Mouse (Mus musculus): ENCODE measurements around the gene Gdf3. TPM values are rescaled to one million over a fixed set of nuclear protein-coding genes. Genes with fewer than 3 reads are reported as not detected.
"Not testable (repeated sequence)": the region's sequence is repeated elsewhere in the genome, so short reads cannot be mapped to it uniquely, and the experiment has no call there.

Gene Gdf3
- polyA plus RNA-seq (2017; shearing (Covaris generic)): not detected

DNA sequence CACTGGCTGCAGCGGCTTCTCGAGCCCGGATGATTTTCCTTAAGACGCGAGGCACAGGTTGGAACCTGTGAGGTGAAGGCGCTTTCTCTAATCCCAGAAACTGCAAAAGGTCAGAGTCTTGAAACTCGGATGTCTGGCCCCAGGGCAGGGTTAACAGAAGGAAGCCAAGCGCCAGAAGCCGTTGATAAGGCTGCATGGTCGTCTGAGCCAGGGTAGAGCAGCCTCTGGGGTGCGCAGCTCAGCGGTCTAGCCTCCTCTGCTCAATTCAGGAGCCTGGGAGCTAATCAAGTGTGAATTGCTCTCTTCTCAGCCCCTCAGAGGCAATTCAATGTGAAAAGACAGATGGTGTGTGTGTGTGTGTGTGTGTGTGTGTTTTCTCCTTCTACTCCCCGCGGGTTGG lies at the start of gene Gdf3:
Gdf3 (minus strand) TSS at position 317 of the 400 bp plus-strand sequence.
- no peak for ATAC-seq

DNA sequence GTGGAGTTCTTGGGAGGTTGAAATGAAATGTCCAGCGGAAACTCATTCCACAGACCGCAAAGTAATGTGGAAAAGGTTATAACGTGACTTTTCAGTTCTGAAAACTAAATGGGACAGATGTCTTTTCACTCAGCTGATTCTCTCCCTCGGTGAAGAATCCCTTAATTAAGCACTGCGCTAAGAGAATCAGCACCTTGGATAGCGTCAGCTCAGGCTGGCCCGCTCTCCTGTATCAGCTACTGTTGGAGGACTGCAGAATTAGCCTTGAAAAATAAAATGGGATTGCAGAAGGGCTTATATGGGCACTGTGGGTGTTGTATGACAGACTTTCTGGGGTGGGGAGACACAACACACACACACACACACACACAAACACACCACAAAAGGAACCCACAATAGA lies 49.7 kb upstream of the Gdf3 start:
- no peak for ATAC-seq

DNA sequence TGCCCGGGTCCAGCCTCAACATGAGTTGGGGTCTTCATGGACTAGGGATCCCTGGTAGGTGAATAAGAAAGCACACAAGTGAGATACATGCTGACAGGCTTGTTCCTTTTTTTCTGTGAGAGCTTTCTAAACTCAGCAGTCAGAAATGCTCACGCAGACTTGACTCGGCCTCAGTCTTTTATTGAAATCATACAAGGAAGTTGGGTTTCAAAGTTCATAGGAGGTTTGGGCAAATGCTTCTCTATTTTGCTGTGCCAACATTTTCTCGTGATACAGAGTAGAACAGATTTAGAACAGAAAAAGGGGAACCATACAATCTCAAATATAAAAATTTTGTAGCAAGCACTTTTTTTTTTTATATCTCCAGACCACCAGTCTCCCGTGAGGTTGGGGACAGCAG lies 47.7 kb upstream of the Gdf3 start:
- no peak for ATAC-seq

DNA sequence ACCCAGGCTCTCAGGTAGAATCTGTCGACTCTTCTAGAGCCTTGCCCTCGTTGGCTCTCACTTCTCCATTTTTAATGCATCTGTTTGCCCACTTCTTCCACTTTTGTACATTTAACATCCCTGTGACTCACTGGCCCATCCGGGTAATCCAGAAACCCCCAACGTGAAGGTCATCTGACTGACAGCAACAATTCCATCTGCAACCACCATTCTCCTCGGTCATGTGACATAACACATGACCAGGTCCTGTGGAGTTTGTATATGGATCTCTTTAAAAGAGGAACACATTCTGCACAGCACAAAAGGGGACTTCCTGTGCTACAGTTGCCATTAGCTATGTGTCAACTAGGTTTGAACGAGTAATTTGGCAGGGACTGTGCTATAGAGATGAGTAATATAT lies 44.4 kb upstream of the Gdf3 start:
- ATAC-seq: no peak

DNA sequence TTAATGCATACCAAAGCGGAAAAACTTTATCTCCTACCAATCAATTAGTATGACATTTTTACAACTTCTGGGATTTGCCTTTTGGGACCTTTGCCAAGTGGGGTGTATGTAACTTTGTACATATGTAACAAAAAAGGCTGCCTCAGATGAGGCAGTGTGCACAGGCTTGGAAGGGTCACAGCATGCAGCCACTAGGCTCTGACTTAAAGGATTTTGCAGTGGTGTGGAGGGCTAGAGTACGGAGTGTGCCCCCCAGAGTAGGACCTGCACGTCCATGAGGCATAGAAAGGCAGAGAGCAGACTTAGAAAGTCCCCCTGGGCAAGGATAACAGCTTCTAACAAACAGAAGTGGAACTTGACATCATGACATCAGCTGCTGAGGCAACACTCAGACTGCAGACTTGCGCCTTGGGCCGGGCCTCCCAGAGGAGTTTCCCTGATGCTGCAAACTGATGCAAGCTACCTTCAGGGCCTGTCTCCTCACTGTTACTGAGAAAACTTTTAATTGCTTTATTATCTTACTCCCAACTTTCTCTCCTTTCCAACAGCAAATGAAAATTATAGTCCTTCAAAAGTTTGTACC lies 40.6 kb upstream of the Gdf3 start:
- no peak for ATAC-seq

DNA sequence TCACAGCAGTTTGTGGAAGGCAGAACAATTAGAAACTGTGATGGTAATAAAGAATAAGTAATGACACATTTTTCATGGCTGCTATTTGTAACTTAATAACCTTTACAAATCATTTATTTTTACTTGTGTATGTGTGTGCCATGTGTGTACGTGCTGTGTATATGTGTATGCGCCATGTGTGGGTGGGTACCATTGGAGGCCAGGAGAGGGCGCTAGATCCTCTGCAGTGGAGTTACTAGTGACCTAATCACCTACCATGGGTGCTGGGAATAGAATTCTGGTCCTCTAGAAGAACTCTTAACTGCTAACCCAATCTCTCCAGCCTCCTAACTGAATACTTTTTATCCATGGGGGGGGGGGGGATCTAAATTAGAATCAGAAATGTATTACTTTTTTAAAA lies 40.0 kb upstream of the Gdf3 start:
- no peak for ATAC-seq

DNA sequence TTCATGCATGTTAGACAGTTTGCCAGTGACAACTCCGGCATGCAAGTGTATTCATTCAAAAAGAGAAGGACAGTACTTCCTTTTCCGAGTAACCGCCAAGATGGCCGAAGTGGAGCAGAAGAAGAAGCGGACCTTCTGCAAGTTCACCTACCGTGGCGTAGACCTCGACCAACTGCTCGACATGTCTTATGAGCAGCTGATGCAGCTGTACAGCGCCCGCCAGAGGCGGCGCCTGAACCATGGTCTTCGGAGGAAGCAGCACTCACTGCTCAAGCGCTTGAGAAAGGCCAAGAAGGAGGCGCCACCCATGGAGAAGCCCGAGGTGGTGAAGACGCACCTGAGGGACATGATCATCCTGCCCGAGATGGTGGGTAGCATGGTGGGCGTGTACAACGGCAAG lies 34.3 kb upstream of the Gdf3 start:
- ATAC-seq: not testable (repeated sequence)

DNA sequence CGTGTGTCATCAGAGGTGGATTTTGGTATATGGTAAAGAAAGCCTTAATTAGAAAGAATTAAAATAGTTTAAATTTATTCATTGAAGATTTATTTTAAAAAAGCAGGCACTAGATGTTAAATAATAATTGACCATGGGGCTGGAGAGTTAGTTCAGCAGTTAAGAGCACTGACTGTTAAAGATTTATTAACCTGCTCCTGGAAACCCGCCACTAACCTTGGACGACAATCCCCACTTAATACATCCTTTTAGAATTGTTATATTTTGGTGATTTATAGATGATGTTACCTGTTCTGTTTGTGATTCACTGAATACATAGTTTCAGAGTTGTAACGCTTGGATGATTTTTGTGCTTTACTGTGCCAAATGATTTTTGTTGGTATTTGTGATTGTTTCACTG lies 27.7 kb upstream of the Gdf3 start:
- not testable (repeated sequence) for ATAC-seq

DNA sequence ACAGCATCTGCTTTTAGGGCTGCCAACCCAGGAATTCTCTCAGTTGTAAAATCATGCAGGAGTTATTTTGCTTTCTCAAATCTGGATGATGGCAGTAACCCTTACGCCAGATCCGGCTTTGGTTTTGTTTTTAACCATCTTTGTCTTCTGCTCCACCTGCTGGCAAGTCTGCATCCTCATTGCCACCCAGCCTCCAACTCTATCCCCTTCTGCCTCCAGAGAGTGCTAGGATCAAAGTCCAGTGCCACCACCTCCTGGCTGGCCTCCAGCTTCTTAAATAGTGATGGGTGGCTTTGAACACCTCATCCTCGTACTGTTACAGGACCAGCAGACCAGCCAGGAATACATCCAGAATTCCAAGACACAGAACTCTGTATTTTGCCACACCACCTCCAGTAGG lies 26.8 kb upstream of the Gdf3 start:
- ATAC-seq: no peak

DNA sequence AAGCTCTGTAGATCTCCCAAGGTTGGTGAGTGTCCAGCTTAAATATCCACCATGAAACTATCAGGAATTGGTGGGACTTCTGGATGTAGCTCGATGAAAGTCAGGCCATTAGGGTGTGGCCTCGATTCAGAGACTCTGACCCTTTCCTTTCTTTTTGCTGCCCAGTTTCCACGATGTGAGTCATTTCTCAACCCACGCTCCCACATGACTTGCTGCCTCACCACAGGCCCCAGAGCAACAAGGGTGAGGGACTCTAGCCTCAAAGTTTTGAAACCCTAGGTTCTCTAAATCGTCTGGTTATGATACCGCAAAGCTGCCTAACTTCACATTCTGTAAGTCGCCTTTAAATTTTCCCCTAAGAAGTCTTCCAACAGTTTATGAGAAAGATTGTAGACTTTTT lies 25.4 kb upstream of the Gdf3 start:
- ATAC-seq: no peak

DNA sequence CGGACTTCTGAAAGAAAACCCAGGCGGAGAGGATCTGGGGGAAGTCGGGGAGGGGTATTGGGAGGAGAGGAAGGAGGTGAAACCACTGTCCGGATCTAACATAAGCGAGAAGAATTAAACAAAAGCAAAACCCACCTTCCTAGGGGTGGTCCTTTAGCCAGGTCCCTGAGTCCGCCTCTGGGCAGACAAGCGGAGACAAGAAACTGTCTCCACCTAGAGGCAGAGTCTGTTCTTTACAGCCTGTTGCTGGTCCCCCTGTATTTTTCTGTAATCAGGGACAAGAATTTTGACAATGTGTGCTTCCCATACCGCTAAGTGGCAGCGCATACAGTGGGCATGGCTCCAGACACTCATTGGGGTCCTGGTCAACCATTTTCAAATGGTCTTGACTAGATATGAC lies 23.5 kb upstream of the Gdf3 start:
- no peak for ATAC-seq

DNA sequence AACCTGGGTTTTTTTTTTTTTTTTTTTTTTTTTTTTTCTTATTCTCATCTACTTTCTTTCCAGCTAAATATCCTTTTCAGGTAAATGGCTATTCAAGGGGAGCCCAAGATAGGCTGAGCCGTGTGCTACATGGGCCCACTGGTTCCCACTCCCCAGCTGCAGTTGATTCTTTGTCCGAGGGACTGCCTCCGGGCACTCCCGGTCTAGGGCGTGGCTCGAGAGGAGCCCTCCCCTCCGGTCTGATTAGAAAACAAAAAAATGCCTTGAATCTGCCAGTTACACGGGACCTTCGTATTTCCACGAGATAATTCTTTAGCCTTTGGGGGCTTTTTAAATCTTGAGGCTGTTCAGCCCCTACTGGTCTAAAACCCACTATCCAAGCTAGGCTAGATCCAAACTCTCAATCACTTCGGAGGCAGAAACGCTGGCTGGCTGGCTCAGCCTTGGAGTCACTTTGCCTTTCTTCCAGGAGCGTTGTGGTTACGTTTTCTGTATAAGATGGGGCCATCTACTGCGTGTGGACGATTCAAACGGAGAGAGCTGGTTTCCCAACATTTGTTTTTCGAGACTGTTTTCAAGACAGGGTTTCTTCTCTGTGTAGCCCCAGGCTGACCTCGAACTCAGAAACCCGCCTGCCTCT lies 17.7 kb upstream of the Gdf3 start:
- ATAC-seq: no peak

DNA sequence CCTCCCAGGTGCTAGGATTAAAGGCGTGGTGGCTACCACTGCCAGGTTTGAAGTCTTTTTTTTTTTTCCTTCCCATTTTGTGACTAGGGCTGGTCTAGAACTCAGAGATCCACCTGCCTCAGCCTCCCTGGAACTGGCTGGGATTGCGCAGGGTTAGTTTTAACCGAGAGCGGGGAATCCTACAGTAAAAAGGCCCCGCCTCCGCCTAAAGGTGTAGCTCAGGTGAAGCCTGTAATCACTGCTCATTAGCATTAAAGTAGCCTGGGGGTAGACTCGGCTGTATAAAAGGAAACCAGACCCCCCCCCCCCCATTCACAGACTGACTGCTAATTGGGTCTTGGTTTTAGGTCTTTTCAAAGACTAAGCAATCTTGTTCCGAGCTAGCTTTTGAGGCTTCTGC lies 16.2 kb upstream of the Gdf3 start, which contains the start of gene Dppa3:
Dppa3 (plus strand) TSS at position 301 of the 400 bp plus-strand sequence.
- ATAC-seq: no peak

DNA sequence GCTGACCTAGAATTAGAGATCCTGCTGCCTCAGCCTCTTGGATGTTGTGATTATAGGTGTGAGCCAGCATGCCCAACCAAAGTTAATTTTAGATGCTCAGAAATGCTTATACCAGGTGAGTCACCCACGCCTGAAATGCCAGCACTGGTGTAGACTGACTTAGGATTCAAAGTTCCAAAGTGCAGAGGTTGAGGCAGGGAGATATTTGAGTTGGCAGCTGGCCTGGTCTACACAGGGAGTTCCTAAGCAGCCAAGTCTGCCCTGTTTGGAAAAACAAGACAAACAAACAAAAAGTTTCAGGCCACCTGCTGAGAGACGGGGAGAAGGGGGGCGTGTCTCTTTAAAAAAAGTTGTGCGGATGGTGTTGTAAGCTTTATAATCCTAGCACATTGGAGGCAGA lies 15.3 kb upstream of the Gdf3 start:
- no peak for ATAC-seq

DNA sequence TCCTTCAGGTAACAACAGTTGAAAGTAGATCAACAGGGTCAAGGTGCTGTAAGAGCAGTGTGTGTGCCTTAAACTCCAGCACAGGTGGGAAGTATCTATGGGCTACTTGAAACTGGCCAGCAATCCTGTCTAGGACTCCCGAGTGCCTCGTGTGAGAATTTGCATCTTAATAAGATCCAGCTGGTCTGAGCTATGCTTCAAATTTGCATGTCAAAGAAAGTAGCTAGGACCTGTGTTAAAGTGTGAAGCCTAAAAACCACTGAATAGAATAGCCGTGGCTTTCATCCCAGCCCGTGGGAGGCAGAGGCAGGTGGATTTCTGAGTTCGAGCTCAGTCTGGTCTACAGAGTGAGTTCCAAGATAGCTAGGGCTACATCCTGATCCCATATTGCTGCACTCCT lies 14.6 kb upstream of the Gdf3 start:
- no peak for ATAC-seq

DNA sequence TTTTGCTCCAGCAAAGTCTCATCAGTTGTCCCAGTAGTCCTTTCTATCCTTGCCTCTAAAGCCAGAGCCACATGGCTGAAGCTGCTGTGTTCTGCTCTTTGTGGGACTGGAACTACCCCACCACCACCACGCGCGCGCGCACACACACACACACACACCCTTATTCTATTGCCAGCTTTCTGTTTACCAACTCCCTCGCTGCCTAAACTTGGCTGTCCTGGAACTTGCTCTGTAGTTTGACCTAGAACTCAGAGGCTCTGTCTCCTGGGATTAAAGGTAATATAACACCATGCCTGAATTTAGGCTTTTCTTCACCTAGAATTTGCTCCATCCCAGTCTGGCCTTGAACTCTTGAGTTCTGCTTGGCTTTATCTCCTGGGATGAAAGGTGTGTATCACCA lies 11.2 kb upstream of the Gdf3 start:
- ATAC-seq: no peak

DNA sequence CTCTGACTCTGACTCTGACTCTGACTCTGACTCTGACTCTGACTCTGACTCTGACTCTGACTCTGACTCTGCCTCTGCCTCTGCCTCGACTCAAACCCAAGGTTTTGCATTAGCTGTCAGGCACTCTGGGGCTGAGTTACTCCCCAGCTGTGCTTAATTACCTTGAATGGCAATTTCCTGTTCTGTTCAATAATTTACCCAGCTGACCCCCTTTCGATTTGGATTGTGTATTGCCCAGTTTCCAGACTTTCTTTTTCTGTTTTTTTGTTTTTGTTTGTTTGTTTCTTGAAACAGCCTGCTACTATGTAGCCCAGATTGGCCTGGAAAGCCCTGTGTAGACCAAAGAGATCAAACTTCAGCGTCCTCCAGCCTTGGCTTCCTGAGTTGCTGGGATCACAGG lies 6.1 kb upstream of the Gdf3 start:
- no peak for ATAC-seq

DNA sequence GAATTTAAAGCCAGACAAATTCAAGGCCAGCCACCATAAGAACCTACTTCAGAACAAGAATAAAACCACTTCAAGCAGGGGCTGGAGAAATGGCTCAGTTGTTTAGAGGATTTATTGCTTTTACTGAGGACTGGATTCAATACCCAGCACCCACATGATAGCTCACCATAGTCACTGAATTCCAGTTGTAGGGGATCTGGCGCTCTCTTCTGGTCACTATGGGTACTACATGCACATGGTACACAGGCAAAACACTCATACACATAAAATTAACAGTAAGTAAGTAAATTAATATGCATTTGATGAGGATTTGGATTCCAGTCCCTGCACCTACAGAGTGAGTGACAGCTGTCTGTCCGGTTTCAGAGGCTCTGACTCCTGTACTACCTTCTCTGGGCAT lies 4.2 kb upstream of the Gdf3 start:
- no peak for ATAC-seq

DNA sequence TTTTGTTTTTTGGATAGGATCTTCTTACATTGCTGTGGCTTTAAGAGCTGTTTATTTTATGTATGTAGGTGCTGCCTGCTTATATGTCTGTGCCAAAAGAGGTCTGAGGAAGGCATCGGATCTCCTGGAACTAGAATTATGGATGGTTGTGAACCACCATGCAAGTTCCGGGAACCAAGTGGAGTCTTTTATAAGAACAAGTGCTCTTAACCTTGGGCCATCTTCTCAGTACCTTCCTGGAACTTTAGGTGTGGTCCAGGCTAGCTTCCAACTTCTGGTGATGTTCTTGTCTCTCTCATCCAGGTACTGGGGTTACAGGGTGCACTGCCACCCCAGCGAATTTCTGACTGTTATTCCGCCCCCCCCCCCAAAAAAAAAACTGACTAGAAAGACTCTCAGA lies 2.5 kb upstream of the Gdf3 start:
- ATAC-seq: no peak

DNA sequence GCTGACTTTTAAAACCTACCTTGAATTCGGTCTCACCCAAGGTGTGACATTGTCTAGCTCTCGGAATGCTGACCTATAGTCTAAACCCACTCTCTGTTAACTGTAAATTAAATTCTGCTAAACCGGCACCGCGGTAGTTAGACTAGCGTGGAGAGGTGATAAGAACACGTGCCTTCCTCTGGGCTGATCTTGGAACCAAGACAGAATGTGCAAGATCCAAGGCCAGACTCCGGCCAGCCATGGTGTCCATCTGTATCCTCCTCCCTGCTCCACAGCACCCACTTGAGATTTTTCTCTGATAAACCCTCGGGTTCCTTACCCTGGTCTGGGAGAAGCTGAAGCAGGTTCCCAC lies 534 bp downstream of the Gdf3 start:
- no peak for ATAC-seq

DNA sequence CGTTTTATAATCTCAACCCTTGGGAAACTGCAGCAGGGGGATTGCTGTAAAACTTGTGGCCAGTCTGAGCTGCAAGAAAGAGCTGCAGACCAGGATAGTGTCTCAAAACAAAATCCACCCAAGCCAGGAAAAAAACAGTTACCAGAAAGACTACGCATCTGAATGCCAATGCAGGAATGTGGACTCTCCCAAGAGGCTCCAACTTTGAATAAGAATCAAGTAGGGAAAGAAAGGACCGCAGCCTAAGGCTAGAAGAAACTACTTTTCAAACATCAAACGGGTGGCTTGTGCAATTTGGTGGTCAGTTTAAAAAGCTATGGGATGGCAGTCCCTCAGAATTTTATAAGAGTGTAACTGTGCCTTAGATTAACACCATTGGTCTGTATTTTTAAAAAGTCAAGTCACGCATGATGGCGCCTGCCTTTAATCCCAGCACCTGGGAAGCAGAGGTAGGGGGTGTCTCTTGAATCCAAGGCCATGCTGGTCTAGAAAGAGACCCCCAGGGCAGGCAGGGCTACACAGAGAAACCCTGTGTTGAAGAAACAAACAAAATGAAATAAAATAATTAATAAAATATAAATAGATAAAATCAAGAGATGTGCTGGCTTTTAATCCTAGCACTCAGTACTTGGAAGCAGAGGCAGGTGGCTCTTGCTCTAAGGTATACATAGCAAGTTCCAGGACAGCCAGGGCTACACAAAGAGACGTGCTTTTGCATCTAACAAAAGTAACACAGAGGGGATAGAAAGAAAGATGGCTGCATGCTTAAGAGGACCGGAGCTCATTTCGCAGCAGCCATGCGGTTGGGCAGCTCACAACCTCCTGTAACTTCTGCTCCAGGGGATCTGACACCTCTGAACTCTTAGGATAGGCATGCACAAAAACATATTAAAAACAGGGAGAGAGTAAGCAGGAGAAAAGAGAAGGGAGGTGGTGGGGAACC lies 1.2 kb downstream of the Gdf3 start:
- ATAC-seq: no peak

DNA sequence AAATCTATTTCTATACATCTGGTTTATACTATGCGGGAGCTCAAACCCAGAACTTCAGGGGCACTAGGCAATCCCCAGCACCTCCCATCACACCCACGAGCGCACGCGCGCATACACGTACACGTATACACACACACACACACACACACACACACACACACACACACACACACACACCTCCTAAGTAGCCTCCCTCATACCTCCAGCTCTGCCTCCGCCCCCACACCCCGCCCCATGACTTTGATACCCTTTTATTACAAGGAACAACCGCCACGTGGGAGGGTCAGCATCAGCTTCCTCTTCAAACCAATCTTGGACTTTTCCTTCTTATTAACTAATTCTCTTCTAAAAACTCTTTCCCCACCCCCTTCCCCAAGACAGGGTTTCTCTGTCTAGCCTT lies 2.2 kb downstream of the Gdf3 start:
- no peak for ATAC-seq

DNA sequence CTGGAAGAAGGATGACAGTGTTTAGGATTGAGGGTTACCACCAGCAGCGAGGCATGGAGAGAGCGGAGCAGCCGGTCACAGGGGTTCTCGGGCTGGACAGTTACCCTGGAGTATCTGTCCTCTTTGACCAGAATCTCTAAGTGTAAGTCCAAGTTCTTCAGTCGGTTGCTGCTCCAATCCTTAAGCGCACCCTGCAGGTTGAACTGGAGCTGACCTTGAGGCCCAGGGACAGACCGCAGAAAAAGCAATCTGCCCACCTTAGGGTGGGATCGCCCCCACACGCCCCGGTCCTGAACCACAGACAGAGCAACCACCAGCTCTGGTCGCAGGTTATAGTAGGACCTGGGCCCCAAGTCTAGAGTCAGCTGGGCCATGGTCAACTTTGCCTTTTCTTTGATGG lies 3.2 kb downstream of the Gdf3 start:
- ATAC-seq: no peak

DNA sequence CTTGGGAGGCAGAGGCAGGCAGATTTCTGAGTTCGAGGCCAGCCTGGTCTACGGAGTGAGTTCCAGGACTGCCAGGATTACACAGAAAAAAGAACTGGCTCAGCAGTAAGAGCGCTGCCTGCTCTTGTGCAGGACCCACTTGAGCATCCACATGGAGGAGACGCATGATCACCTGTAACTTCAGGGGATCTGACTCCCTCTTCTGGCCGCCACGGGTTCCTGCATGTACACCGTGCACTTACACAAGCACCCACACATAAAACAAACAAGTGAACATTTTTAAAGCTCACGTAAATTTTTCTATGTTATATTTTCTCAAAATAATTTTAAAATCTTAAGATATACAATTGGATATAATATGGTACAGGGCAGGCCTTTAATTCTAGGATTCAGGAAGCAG lies 4.4 kb downstream of the Gdf3 start:
- no peak for ATAC-seq
